Mouse (Mus musculus): ENCODE results near the gene Ric1. TPM values are rescaled to one million over a fixed set of nuclear protein-coding genes. Genes with fewer than 3 reads are reported as not detected.
"Not testable (repeated sequence)": the region's sequence is repeated elsewhere in the genome, so short reads cannot be mapped to it uniquely, and the experiment has no call there.

The Ric1 gene
- total and polyA plus RNA-seq, 3 experiments = 13.5 to 59.1 (median 50.5) TPM

- no peak for DNase-seq (ENCODE audit: low spot score)
- Histone ChIP-seq H3K27me3 (ENCODE audit: insufficient read depth, low read length) (no peaks in the 10 kb centered on the region), H3K9me3 (replicated peaks) (no peaks in the 10 kb centered on the region), H3K4me1 (ENCODE audit: insufficient read depth, low read depth, low read length) (peaks cover 20% of the 10 kb centered on the region), H3K4me3 (ENCODE audit: low read depth, low read length) (no peak overlapping the region; the same call in 1 of the 2 replicates), H3K36me3 (replicated peaks) (peaks cover 13% of the 10 kb centered on the region)
- ATAC-seq (ENCODE audit: extremely low read depth, insufficient number of reproducible peaks, low FRiP score, poor library complexity, severe bottlenecking) = no peak
- TF ChIP-seq POLR2AphosphoS5 (IDR thresholded peaks at IDR 0.05; ENCODE audit: insufficient replicate concordance, low read depth, low read length) (no peak), GATA1 (IDR thresholded peaks at IDR 0.05; ENCODE audit: borderline replicate concordance, low read length) (no peak), TAL1 (conservative IDR thresholded peaks at IDR 0.05; ENCODE audit: low read depth, low read length) (no peak), GATA2 (IDR thresholded peaks at IDR 0.05; ENCODE audit: borderline replicate concordance, low read depth, low read length) (no peak), CTCF (IDR thresholded peaks at IDR 0.05; ENCODE audit: low read depth, low read length) (no peak)
Observed at GRCm38 (mm10) chr19:29520996-29521560, 1.0 kb upstream of the Ric1 start.

GRCm38 (mm10) chr19:29522445-29523229 lies 555 bp downstream of the Ric1 start:
- H3K4me1 ChIP-seq (ENCODE audit: insufficient read depth, low read depth, low read length) = peaks cover 20% of the 10 kb centered on the region
- H3K9me3 ChIP-seq (replicated peaks) = no peaks in the 10 kb centered on the region
- peak overlapping the region; percentile 91 for H3K4me3 ChIP-seq (ENCODE audit: low read depth, low read length)
- ATAC-seq (ENCODE audit: extremely low read depth, insufficient number of reproducible peaks, low FRiP score, poor library complexity, severe bottlenecking) (no peak), DNase-seq (ENCODE audit: low spot score) (peak; percentile 47)
- no peaks in the 10 kb centered on the region for H3K27me3 ChIP-seq (ENCODE audit: insufficient read depth, low read length)
- TF ChIP-seq GATA1 (IDR thresholded peaks at IDR 0.05; ENCODE audit: borderline replicate concordance, low read length) = no peak
- no peak for TF ChIP-seq POLR2AphosphoS5 (IDR thresholded peaks at IDR 0.05; ENCODE audit: insufficient replicate concordance, low read depth, low read length)
- TF ChIP-seq CTCF (IDR thresholded peaks at IDR 0.05; ENCODE audit: low read depth, low read length) = no peak
- TF ChIP-seq TAL1 (conservative IDR thresholded peaks at IDR 0.05; ENCODE audit: low read depth, low read length) = no peak
- TF ChIP-seq GATA2 (IDR thresholded peaks at IDR 0.05; ENCODE audit: borderline replicate concordance, low read depth, low read length) = no peak
- peaks cover 10% of the 10 kb centered on the region for H3K36me3 ChIP-seq (replicated peaks)

- Histone ChIP-seq H3K27me3 (ENCODE audit: insufficient read depth, low read length) (no peaks in the 10 kb centered on the region), H3K9me3 (replicated peaks) (no peaks in the 10 kb centered on the region), H3K4me1 (ENCODE audit: insufficient read depth, low read depth, low read length) (peaks cover 20% of the 10 kb centered on the region), H3K36me3 (replicated peaks) (peaks cover 10% of the 10 kb centered on the region), H3K4me3 (ENCODE audit: low read depth, low read length) (peak overlapping the region; percentile 91)
- TF ChIP-seq GATA1 (IDR thresholded peaks at IDR 0.05; ENCODE audit: borderline replicate concordance, low read length) (no peak), TAL1 (conservative IDR thresholded peaks at IDR 0.05; ENCODE audit: low read depth, low read length) (no peak), GATA2 (IDR thresholded peaks at IDR 0.05; ENCODE audit: borderline replicate concordance, low read depth, low read length) (no peak), CTCF (IDR thresholded peaks at IDR 0.05; ENCODE audit: low read depth, low read length) (no peak)
- DNase-seq (ENCODE audit: low spot score) (peak; percentile 6), ATAC-seq (ENCODE audit: extremely low read depth, insufficient number of reproducible peaks, low FRiP score, poor library complexity, severe bottlenecking) (no peak)
Observed at GRCm38 (mm10) chr19:29523230-29523582, 1.1 kb downstream of the Ric1 start.

GRCm38 (mm10) chr19:29523701-29524100 lies 1.6 kb downstream of the Ric1 start:
- H3K4me3 ChIP-seq (ENCODE audit: low read depth, low read length) = peak overlapping the region; percentile 91
- no peaks in the 10 kb centered on the region for H3K27me3 ChIP-seq (ENCODE audit: insufficient read depth, low read length)
- DNase-seq (ENCODE audit: low spot score) = no peak
- ATAC-seq (ENCODE audit: extremely low read depth, insufficient number of reproducible peaks, low FRiP score, poor library complexity, severe bottlenecking) = no peak
- TF ChIP-seq TAL1 (conservative IDR thresholded peaks at IDR 0.05; ENCODE audit: low read depth, low read length) (no peak), POLR2AphosphoS5 (IDR thresholded peaks at IDR 0.05; ENCODE audit: insufficient replicate concordance, low read depth, low read length) (no peak), GATA2 (IDR thresholded peaks at IDR 0.05; ENCODE audit: borderline replicate concordance, low read depth, low read length) (no peak), CTCF (IDR thresholded peaks at IDR 0.05; ENCODE audit: low read depth, low read length) (no peak), GATA1 (IDR thresholded peaks at IDR 0.05; ENCODE audit: borderline replicate concordance, low read length) (no peak)
- H3K4me1 ChIP-seq (ENCODE audit: insufficient read depth, low read depth, low read length) = peaks cover 20% of the 10 kb centered on the region
- no peaks in the 10 kb centered on the region for H3K9me3 ChIP-seq (replicated peaks)
- peaks cover 9% of the 10 kb centered on the region for H3K36me3 ChIP-seq (replicated peaks)

- H3K9me3 ChIP-seq (replicated peaks) = peaks cover 3% of the 10 kb centered on the region; the same call in 1 of the 2 replicates
- H3K36me3 ChIP-seq (replicated peaks) = peaks cover 12% of the 10 kb centered on the region
- peaks cover 20% of the 10 kb centered on the region for H3K4me1 ChIP-seq (ENCODE audit: insufficient read depth, low read depth, low read length)
- DNase-seq (ENCODE audit: low spot score) = no peak
- ATAC-seq (ENCODE audit: extremely low read depth, insufficient number of reproducible peaks, low FRiP score, poor library complexity, severe bottlenecking) = no peak
- no peak for TF ChIP-seq CTCF (IDR thresholded peaks at IDR 0.05; ENCODE audit: low read depth, low read length)
- no peak for TF ChIP-seq POLR2AphosphoS5 (IDR thresholded peaks at IDR 0.05; ENCODE audit: insufficient replicate concordance, low read depth, low read length)
- no peak for TF ChIP-seq GATA1 (IDR thresholded peaks at IDR 0.05; ENCODE audit: borderline replicate concordance, low read length)
- TF ChIP-seq TAL1 (conservative IDR thresholded peaks at IDR 0.05; ENCODE audit: low read depth, low read length) = no peak
- TF ChIP-seq GATA2 (IDR thresholded peaks at IDR 0.05; ENCODE audit: borderline replicate concordance, low read depth, low read length) = no peak
- H3K27me3 ChIP-seq (ENCODE audit: insufficient read depth, low read length) = no peaks in the 10 kb centered on the region
- H3K4me3 ChIP-seq (ENCODE audit: low read depth, low read length) = no peak overlapping the region
Observed at GRCm38 (mm10) chr19:29524614-29525013, 2.5 kb downstream of the Ric1 start.

GRCm38 (mm10) chr19:29525588-29525987 lies 3.5 kb downstream of the Ric1 start:
- not testable (repeated sequence) for H3K27me3 ChIP-seq (ENCODE audit: insufficient read depth, low read length); DNase-seq (ENCODE audit: low spot score); H3K9me3 ChIP-seq (replicated peaks); H3K36me3 ChIP-seq (replicated peaks); H3K4me3 ChIP-seq (ENCODE audit: low read depth, low read length); ATAC-seq (ENCODE audit: extremely low read depth, insufficient number of reproducible peaks, low FRiP score, poor library complexity, severe bottlenecking)
- H3K4me1 ChIP-seq (ENCODE audit: insufficient read depth, low read depth, low read length) = peaks cover 18% of the 10 kb centered on the region
